Mouse (Mus musculus): ENCODE measurements around the gene Ankdd1b. TPM values are rescaled to one million over a fixed set of nuclear protein-coding genes. Genes with fewer than 3 reads are reported as not detected.

Gene Ankdd1b
- total and polyA plus RNA-seq, 2 experiments from 2014 or later = 0.23 TPM; not detected in 1

- 0 out of 2 replicates have a peak, but pooled peaks cover 4% of the 10 kb centered on the region for H3K9me3 ChIP-seq (ENCODE audit: low read length)
- peaks cover 5% of the 10 kb centered on the region; the same call in 1 of the 2 replicates for H3K36me3 ChIP-seq (ENCODE audit: insufficient read depth, low read length)
- H3K4me1 ChIP-seq (ENCODE audit: insufficient read depth, low read length) = no peaks in the 10 kb centered on the region
- WGBS = 94% methylated on average over 6 of the region's 6 CpGs
- no peak overlapping the region for H3K4me3 ChIP-seq (ENCODE audit: low read length)
- TF ChIP-seq CTCF (IDR thresholded peaks at IDR 0.05; ENCODE audit: low read depth) = no peak
- H3K4me2 ChIP-seq (ENCODE audit: low read depth, low read length) = no peak overlapping the region
- no peak overlapping the region for H3K9ac ChIP-seq (replicated peaks; ENCODE audit: low read length)
- DNase-seq (ENCODE audit: low spot score) = no peak
- no peak overlapping the region for H3K27ac ChIP-seq
- ATAC-seq = no peak
- H3K27me3 ChIP-seq (ENCODE audit: insufficient read depth, low read length) = no peaks in the 10 kb centered on the region
Observed at GRCm38 (mm10) chr13:96487230-96487629, 16.2 kb upstream of the Ankdd1b start.

- H3K4me1 ChIP-seq (ENCODE audit: insufficient read depth, low read length) = no peaks in the 10 kb centered on the region
- ATAC-seq (no peak), DNase-seq (ENCODE audit: low spot score) (no peak)
- no peak overlapping the region for H3K27ac ChIP-seq
- H3K36me3 ChIP-seq (ENCODE audit: insufficient read depth, low read length) = no peaks in the 10 kb centered on the region
- H3K4me2 ChIP-seq (ENCODE audit: low read depth, low read length) = no peak overlapping the region
- no peak overlapping the region for H3K9ac ChIP-seq (replicated peaks; ENCODE audit: low read length)
- TF ChIP-seq CTCF (IDR thresholded peaks at IDR 0.05; ENCODE audit: low read depth) = no peak
- 95% methylated on average over 1 of the region's 1 CpGs for WGBS
- H3K9me3 ChIP-seq (ENCODE audit: low read length) = no peaks in the 10 kb centered on the region
- H3K27me3 ChIP-seq (ENCODE audit: insufficient read depth, low read length) = no peaks in the 10 kb centered on the region
- H3K4me3 ChIP-seq (ENCODE audit: low read length) = no peak overlapping the region
Observed at GRCm38 (mm10) chr13:96478991-96479390, 8.0 kb upstream of the Ankdd1b start.

DNA sequence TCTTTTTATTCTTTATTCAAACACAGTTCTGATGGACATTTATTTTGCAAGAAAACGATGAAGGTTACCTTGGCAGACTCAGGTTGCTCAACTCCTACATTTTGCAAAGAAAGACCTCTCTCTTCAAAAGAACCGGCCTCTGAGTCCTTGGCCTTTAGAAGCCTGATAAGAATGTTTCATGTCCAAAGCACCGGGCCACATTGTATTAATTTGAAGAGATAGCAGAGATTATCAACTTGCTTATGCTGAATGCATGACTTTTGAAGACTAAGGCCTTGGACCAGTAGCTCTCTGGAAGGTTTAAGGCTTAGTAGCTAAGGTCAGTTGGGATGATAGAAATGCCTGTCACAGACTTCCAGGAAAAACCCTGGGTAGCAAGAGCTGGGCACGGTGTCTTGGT is 6.2 kb upstream of the Ankdd1b start:
- Histone ChIP-seq H3K4me1 (ENCODE audit: insufficient read depth, low read length) (no peaks in the 10 kb centered on the region), H3K4me2 (ENCODE audit: low read depth, low read length) (no peak overlapping the region)
- WGBS = 94% methylated on average over 4 of the region's 4 CpGs

GRCm38 (mm10) chr13:96470556-96470955 is 442 bp downstream of the Ankdd1b start:
- Histone ChIP-seq H3K27me3 (ENCODE audit: insufficient read depth, low read length) (no peaks in the 10 kb centered on the region), H3K9me3 (ENCODE audit: low read length) (no peaks in the 10 kb centered on the region), H3K9ac (replicated peaks; ENCODE audit: low read length) (no peak overlapping the region), H3K36me3 (ENCODE audit: insufficient read depth, low read length) (no peaks in the 10 kb centered on the region), H3K4me2 (ENCODE audit: low read depth, low read length) (no peak overlapping the region), H3K4me3 (ENCODE audit: low read length) (no peak overlapping the region), H3K27ac (no peak overlapping the region), H3K4me1 (ENCODE audit: insufficient read depth, low read length) (no peaks in the 10 kb centered on the region)
- DNase-seq (ENCODE audit: low spot score) (no peak), ATAC-seq (no peak)
- TF ChIP-seq CTCF (IDR thresholded peaks at IDR 0.05; ENCODE audit: low read depth) = no peak
- whole genome bisulfite sequencing = 91% methylated on average over 6 of the region's 6 CpGs

More for the DNA sequence above, 6.2 kb upstream of the Ankdd1b start:
- Histone ChIP-seq H3K9me3 (ENCODE audit: low read length) (no peaks in the 10 kb centered on the region), H3K9ac (replicated peaks; ENCODE audit: low read length) (no peak overlapping the region), H3K27me3 (ENCODE audit: insufficient read depth, low read length) (no peaks in the 10 kb centered on the region), H3K4me3 (ENCODE audit: low read length) (no peak overlapping the region), H3K27ac (no peak overlapping the region), H3K36me3 (ENCODE audit: insufficient read depth, low read length) (no peaks in the 10 kb centered on the region)
- ATAC-seq = no peak
- no peak for TF ChIP-seq CTCF (IDR thresholded peaks at IDR 0.05; ENCODE audit: low read depth)
- DNase-seq (ENCODE audit: low spot score) = no peak

DNA sequence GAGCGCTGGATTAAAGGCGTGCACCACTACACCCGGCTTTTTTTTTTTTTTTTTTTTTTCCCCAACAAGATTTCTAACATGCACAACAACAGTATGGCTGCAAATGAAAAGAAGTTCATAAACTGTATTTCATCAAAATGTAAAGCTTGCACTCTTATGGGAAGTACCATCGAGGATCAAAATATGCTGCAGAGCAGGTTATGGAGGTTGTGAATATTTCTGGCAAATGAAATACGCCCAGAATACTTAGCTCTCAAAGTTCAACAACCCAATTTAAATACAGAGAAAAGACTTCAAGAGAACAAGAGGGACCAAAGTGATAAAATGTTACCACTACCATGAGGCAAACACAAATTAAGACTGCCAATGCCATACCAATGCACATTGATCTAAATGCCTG is 2.3 kb downstream of the Ankdd1b start:
- DNase-seq (ENCODE audit: low spot score) = no peak
- no peak for TF ChIP-seq CTCF (IDR thresholded peaks at IDR 0.05; ENCODE audit: low read depth)
- WGBS = 90% methylated on average over 5 of the region's 5 CpGs
- Histone ChIP-seq H3K4me1 (ENCODE audit: insufficient read depth, low read length) (no peaks in the 10 kb centered on the region), H3K27me3 (ENCODE audit: insufficient read depth, low read length) (no peaks in the 10 kb centered on the region), H3K9ac (replicated peaks; ENCODE audit: low read length) (no peak overlapping the region), H3K4me3 (ENCODE audit: low read length) (no peak overlapping the region), H3K9me3 (ENCODE audit: low read length) (no peaks in the 10 kb centered on the region), H3K36me3 (ENCODE audit: insufficient read depth, low read length) (no peaks in the 10 kb centered on the region), H3K27ac (no peak overlapping the region), H3K4me2 (ENCODE audit: low read depth, low read length) (no peak overlapping the region)
- no peak for ATAC-seq

DNA sequence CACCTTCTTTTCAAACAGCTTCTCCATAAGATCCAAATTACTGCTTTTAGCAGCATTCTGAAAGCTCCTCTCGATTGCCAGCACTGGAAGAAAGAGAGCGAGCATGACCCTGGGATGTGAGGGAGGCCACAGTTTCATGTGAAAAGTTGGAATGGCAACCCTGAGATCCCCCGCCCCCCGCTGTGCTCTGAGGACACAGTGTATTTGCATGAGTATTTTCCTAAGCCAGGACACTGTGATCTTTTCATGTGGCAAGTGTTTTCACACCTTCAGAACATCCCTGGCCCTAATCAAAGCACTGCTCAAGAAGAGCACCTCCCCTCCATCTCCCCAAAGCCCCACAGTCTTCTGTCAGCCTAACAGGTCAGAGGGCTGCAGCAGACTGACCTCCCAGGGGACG is 5.7 kb downstream of the Ankdd1b start:
- Histone ChIP-seq H3K9ac (replicated peaks; ENCODE audit: low read length) (no peak overlapping the region), H3K27ac (no peak overlapping the region), H3K4me1 (ENCODE audit: insufficient read depth, low read length) (no peaks in the 10 kb centered on the region), H3K4me3 (ENCODE audit: low read length) (no peak overlapping the region), H3K4me2 (ENCODE audit: low read depth, low read length) (no peak overlapping the region), H3K9me3 (ENCODE audit: low read length) (no peaks in the 10 kb centered on the region), H3K36me3 (ENCODE audit: insufficient read depth, low read length) (no peaks in the 10 kb centered on the region), H3K27me3 (ENCODE audit: insufficient read depth, low read length) (no peaks in the 10 kb centered on the region)
- 53% methylated on average over 5 of the region's 5 CpGs for WGBS
- DNase-seq (ENCODE audit: low spot score) = no peak
- TF ChIP-seq CTCF (IDR thresholded peaks at IDR 0.05; ENCODE audit: low read depth) = no peak
- ATAC-seq = no peak

DNA sequence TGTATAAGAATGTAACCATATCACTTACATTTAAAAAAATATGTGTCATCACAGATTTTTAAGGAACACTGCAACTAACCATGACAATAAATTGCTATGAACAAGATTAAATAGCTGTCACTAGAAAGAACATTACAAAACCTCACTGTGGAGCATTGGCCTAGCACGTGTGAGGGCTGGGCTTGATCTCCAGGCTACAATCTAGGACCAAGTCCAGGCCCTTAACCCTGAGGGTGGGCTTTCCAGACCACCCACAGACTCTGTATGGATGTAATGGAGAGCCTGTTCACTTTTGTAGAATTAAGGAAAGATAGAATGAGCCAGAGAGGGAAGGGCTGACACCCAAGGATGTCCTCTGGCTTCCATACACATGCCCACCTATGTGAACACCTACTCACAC is 8.4 kb downstream of the Ankdd1b start:
- Histone ChIP-seq H3K27me3 (ENCODE audit: insufficient read depth, low read length) (no peaks in the 10 kb centered on the region), H3K9me3 (ENCODE audit: low read length) (no peaks in the 10 kb centered on the region), H3K36me3 (ENCODE audit: insufficient read depth, low read length) (no peaks in the 10 kb centered on the region), H3K27ac (no peak overlapping the region), H3K4me1 (ENCODE audit: insufficient read depth, low read length) (no peaks in the 10 kb centered on the region), H3K9ac (replicated peaks; ENCODE audit: low read length) (no peak overlapping the region), H3K4me2 (ENCODE audit: low read depth, low read length) (no peak overlapping the region), H3K4me3 (ENCODE audit: low read length) (no peak overlapping the region)
- DNase-seq (ENCODE audit: low spot score) (no peak), ATAC-seq (no peak)
- 81% methylated on average over 1 of the region's 1 CpGs for WGBS
- no peak for TF ChIP-seq CTCF (IDR thresholded peaks at IDR 0.05; ENCODE audit: low read depth)

All from hindbrain, postnatal 0 days (tissue).